Mouse (Mus musculus) urinary bladder, postnatal 25 days (tissue): ENCODE data around the gene Prss38.

Experiments
- DNase-seq: peaks from one replicate; pipeline ENCODE4 v3.0.0; 2022; ENCODE audit warnings: low spot score

The Prss38 gene

GRCm38 (mm10) chr11:59375475-59375874, at the start of gene Prss38:
Prss38 (minus strand) TSS chr11:59375657.
- DNase-seq, result no peak

- DNase-seq, result no peak
These were observed 47.6 kb upstream of the Prss38 start for GRCm38 (mm10) chr11:59423010-59423588.

- DNase-seq, result no peak
These were observed 46.5 kb upstream of the Prss38 start for GRCm38 (mm10) chr11:59421967-59422366.

GRCm38 (mm10) chr11:59421436-59421835, 46.0 kb upstream of the Prss38 start:
- DNase-seq, result no peak

GRCm38 (mm10) chr11:59418708-59419107, 43.3 kb upstream of the Prss38 start:
- no peak for DNase-seq

GRCm38 (mm10) chr11:59412999-59413863, 37.8 kb upstream of the Prss38 start:
- no peak for DNase-seq

GRCm38 (mm10) chr11:59412058-59412457, 36.6 kb upstream of the Prss38 start:
- no peak for DNase-seq

- DNase-seq, result no peak
These were observed 35.4 kb upstream of the Prss38 start for GRCm38 (mm10) chr11:59410851-59411250.

- DNase-seq, result no peak
These were observed 30.3 kb upstream of the Prss38 start for GRCm38 (mm10) chr11:59405761-59406160.

GRCm38 (mm10) chr11:59400876-59401275, 25.4 kb upstream of the Prss38 start:
- no peak for DNase-seq

GRCm38 (mm10) chr11:59399830-59400229, 24.4 kb upstream of the Prss38 start:
- DNase-seq, result no peak

GRCm38 (mm10) chr11:59397536-59398371, 22.3 kb upstream of the Prss38 start:
- DNase-seq, result no peak

- no peak for DNase-seq
These were observed 19.0 kb upstream of the Prss38 start for GRCm38 (mm10) chr11:59394451-59394850.

- DNase-seq, result no peak
These were observed 18.1 kb upstream of the Prss38 start for GRCm38 (mm10) chr11:59393591-59393990.

GRCm38 (mm10) chr11:59392300-59392699, 16.8 kb upstream of the Prss38 start:
- DNase-seq, result no peak

GRCm38 (mm10) chr11:59390470-59390869, 15.0 kb upstream of the Prss38 start:
- no peak for DNase-seq

- no peak for DNase-seq
These were observed 14.2 kb upstream of the Prss38 start for GRCm38 (mm10) chr11:59389617-59390016.

GRCm38 (mm10) chr11:59388806-59389205, 13.3 kb upstream of the Prss38 start:
- no peak for DNase-seq

GRCm38 (mm10) chr11:59387471-59387870, 12.0 kb upstream of the Prss38 start:
- no peak for DNase-seq

- no peak for DNase-seq
These were observed 9.7 kb upstream of the Prss38 start for GRCm38 (mm10) chr11:59385123-59385522.

- peak; percentile 18 for DNase-seq
These were observed 9.0 kb upstream of the Prss38 start for GRCm38 (mm10) chr11:59384441-59384959.

- DNase-seq, result no peak
These were observed 4.1 kb upstream of the Prss38 start for GRCm38 (mm10) chr11:59379547-59379946.
